Mouse (Mus musculus) heart, embryonic 16.5 days (tissue): ENCODE measurements around the gene Coq7. TPM values are rescaled to one million over a fixed set of nuclear protein-coding genes. Genes with fewer than 3 reads are reported as not detected.

Experiments
- polyA plus RNA-seq: library from polyadenylated mRNA; unstranded; fragments of >200 nt; fragmentation: Nextera tagmentation; extraction: Ambion mirVana; gene quantifications from 2 replicates; pipeline ENCODE4 v1.2.1, GENCODE M21; 2015

The Coq7 gene
- polyA plus RNA-seq, 1 experiment from 2014 or later, result 173 TPM

Other genes starting within 250 kb of the Coq7 start
- gene Syt17, start 85.1 kb downstream of the Coq7 start, polyA plus RNA-seq, result 1.9 and 2.1 TPM in 2 replicates
- 4.1 and 4.9 TPM in 2 replicates for gene Itpripl2, start 41.4 kb downstream of the Coq7 start, polyA plus RNA-seq
- gene Tmc7, start 51.4 kb upstream of the Coq7 start, polyA plus RNA-seq, result 1.3 and 1.9 TPM in 2 replicates
- gene Tmc5, start 63.9 kb upstream of the Coq7 start, polyA plus RNA-seq, result 0.44 and 0.97 TPM in 2 replicates
- 86.3 and 86.5 TPM in 2 replicates for gene Gde1, start 172.4 kb upstream of the Coq7 start, polyA plus RNA-seq
- 7.4 and 8.5 TPM in 2 replicates for gene Ccp110, start 179.2 kb upstream of the Coq7 start, polyA plus RNA-seq
- gene Vps35l, start 206.9 kb upstream of the Coq7 start, polyA plus RNA-seq, result 48.8 and 49.4 TPM in 2 replicates